Mouse (Mus musculus): ENCODE measurements at regions not wholly inside any gene's neighbourhood (a gene's known extent, or its start where the extent isn't known, plus 50 kb on each side); places are given as distances from the start of the nearest gene placed in this dataset.

- DNase-seq, result no peak
Measured at GRCm38 (mm10) chr13:28635230-28635950, 318.1 kb downstream of the Sox4 start.

GRCm38 (mm10) chr13:28633541-28634041 lies 319.9 kb downstream of the Sox4 start:
- DNase-seq, result peak; percentile 45

- DNase-seq, result peak; percentile 55
Measured at GRCm38 (mm10) chr13:28629431-28630331, 323.8 kb downstream of the Sox4 start.

GRCm38 (mm10) chr13:28628751-28629150 lies 324.8 kb downstream of the Sox4 start:
- no peak for DNase-seq

GRCm38 (mm10) chr13:28618961-28619360 lies 334.6 kb downstream of the Sox4 start:
- no peak for DNase-seq

- DNase-seq, result no peak
Measured at GRCm38 (mm10) chr13:28617503-28617902, 336.0 kb downstream of the Sox4 start.

GRCm38 (mm10) chr13:28616645-28617381 lies 336.7 kb downstream of the Sox4 start:
- no peak for DNase-seq

- DNase-seq, result no peak
Measured at GRCm38 (mm10) chr13:28607551-28608114, 345.9 kb downstream of the Sox4 start.

GRCm38 (mm10) chr13:28606651-28607050 lies 346.9 kb downstream of the Sox4 start:
- DNase-seq, result no peak

GRCm38 (mm10) chr13:28605833-28606232 lies 347.7 kb downstream of the Sox4 start:
- no peak for DNase-seq

- DNase-seq, result peak; percentile 81
Measured at GRCm38 (mm10) chr13:28604016-28604415, 346.7 kb downstream of the Gm11361 start.

GRCm38 (mm10) chr13:28600792-28601191 lies 343.5 kb downstream of the Gm11361 start:
- DNase-seq, result peak; percentile 46

- no peak for DNase-seq
Measured at GRCm38 (mm10) chr13:28596367-28596766, 339.0 kb downstream of the Gm11361 start.

- DNase-seq, result no peak
Measured at GRCm38 (mm10) chr13:28592176-28592575, 334.8 kb downstream of the Gm11361 start.

- DNase-seq, result no peak
Measured at GRCm38 (mm10) chr13:28587977-28588376, 330.6 kb downstream of the Gm11361 start.

GRCm38 (mm10) chr13:28586693-28587092 lies 329.4 kb downstream of the Gm11361 start:
- DNase-seq, result no peak

GRCm38 (mm10) chr13:28586140-28586539 lies 328.8 kb downstream of the Gm11361 start:
- DNase-seq, result no peak

- DNase-seq, result no peak
Measured at GRCm38 (mm10) chr13:28583617-28584016, 326.3 kb downstream of the Gm11361 start.

GRCm38 (mm10) chr13:28575202-28575851 lies 318.0 kb downstream of the Gm11361 start:
- no peak for DNase-seq

- no peak for DNase-seq
Measured at GRCm38 (mm10) chr13:28573364-28573763, 316.0 kb downstream of the Gm11361 start.

- DNase-seq, result no peak
Measured at GRCm38 (mm10) chr13:28572448-28572847, 315.1 kb downstream of the Gm11361 start.

GRCm38 (mm10) chr13:28571716-28572115 lies 314.4 kb downstream of the Gm11361 start:
- DNase-seq, result no peak
